Mouse (Mus musculus): ENCODE data around the gene Arhgap9.

The Arhgap9 gene

GRCm38 (mm10) chr10:127322669-127323068 lies 905 bp downstream of the Arhgap9 start:
- DNase-seq (ENCODE audit: low read depth, low spot score) = no peak

GRCm38 (mm10) chr10:127323131-127323855 lies 1.5 kb downstream of the Arhgap9 start:
- DNase-seq (ENCODE audit: low read depth, low spot score) = no peak

GRCm38 (mm10) chr10:127324495-127324894 lies 2.7 kb downstream of the Arhgap9 start:
- peak; percentile 70 for DNase-seq (ENCODE audit: low read depth, low spot score)

GRCm38 (mm10) chr10:127325454-127326016 lies 3.8 kb downstream of the Arhgap9 start:
- DNase-seq (ENCODE audit: low read depth, low spot score) = no peak

GRCm38 (mm10) chr10:127326017-127326801 lies 4.4 kb downstream of the Arhgap9 start:
- no peak for DNase-seq (ENCODE audit: low read depth, low spot score)

- DNase-seq (ENCODE audit: low read depth, low spot score) = no peak
Observed at GRCm38 (mm10) chr10:127326828-127327227, 5.1 kb downstream of the Arhgap9 start.

- DNase-seq (ENCODE audit: low read depth, low spot score) = no peak
Observed at GRCm38 (mm10) chr10:127327461-127328145, 5.8 kb downstream of the Arhgap9 start.

- DNase-seq (ENCODE audit: low read depth, low spot score) = no peak
Observed at GRCm38 (mm10) chr10:127330212-127330611, 8.4 kb downstream of the Arhgap9 start.

GRCm38 (mm10) chr10:127332211-127332874 lies 10.6 kb downstream of the Arhgap9 start:
- DNase-seq (ENCODE audit: low read depth, low spot score) = no peak

- DNase-seq (ENCODE audit: low read depth, low spot score) = no peak
Observed at GRCm38 (mm10) chr10:127333152-127333551, 11.4 kb downstream of the Arhgap9 start.

- no peak for DNase-seq (ENCODE audit: low read depth, low spot score)
Observed at GRCm38 (mm10) chr10:127335271-127335670, 13.5 kb downstream of the Arhgap9 start.

- DNase-seq (ENCODE audit: low read depth, low spot score) = no peak
Observed at GRCm38 (mm10) chr10:127336952-127337351, 15.2 kb downstream of the Arhgap9 start.

- DNase-seq (ENCODE audit: low read depth, low spot score) = no peak
Observed at GRCm38 (mm10) chr10:127337536-127338099, 15.9 kb downstream of the Arhgap9 start.

- peak; percentile 93 for DNase-seq (ENCODE audit: low read depth, low spot score)
Observed at GRCm38 (mm10) chr10:127338930-127339682, 17.3 kb downstream of the Arhgap9 start.

GRCm38 (mm10) chr10:127339683-127340576 lies 18.2 kb downstream of the Arhgap9 start:
- peak; percentile 77 for DNase-seq (ENCODE audit: low read depth, low spot score)

- DNase-seq (ENCODE audit: low read depth, low spot score) = peak; percentile 62
Observed at GRCm38 (mm10) chr10:127340577-127341359, 19.0 kb downstream of the Arhgap9 start.

GRCm38 (mm10) chr10:127341360-127341690 lies 19.6 kb downstream of the Arhgap9 start:
- DNase-seq (ENCODE audit: low read depth, low spot score) = no peak

- DNase-seq (ENCODE audit: low read depth, low spot score) = peak; percentile 90
Observed at GRCm38 (mm10) chr10:127341891-127342639, 20.3 kb downstream of the Arhgap9 start, which contains the start of gene Gli1. TSS of gene Gli1 (minus strand) at chr10:127341974.

Data from forelimb bud, embryonic 11.5 days (tissue).